Mouse (Mus musculus): ENCODE measurements around the gene Asb10.

DNA sequence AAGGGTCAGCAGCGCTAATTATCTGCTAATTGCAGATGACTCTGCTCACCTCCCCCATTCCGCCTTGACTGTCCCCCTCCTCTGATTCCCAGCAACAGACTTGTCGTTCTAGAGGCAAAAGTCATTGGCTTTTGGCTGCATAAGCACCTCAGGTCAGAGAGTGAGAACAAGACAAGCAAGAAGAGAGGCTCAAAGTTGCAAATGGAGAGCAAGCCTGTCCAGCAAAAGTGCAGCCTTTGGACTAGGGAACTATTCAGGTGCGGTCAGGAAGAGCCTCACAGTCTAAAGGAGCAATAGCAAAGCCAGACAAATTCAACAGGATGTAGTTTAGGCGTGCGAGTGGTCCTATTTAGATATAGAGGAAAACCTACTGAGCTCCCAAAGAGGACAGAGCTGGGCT is 13.0 kb downstream of the Asb10 start:
- TF ChIP-seq CTCF (IDR thresholded peaks at IDR 0.05 in 2 of 3, conservative IDR thresholded peaks at IDR 0.05 in 1 of 3; ENCODE audit: control insufficient read depth in 1 of 3, insufficient read depth in 1 of 3, low read depth in 2 of 3, low read length in 3 of 3, poor library complexity in 1 of 3, severe bottlenecking in 1 of 3) (no peak), ZMIZ1 (IDR thresholded peaks at IDR 0.05; ENCODE audit: low read depth, low read length) (no peak), ZC3H11A (IDR thresholded peaks at IDR 0.05; ENCODE audit: low read depth, low read length) (no peak), UBTF (IDR thresholded peaks at IDR 0.05; ENCODE audit: borderline replicate concordance, insufficient read depth, low read depth, low read length) (no peak), MAX (IDR thresholded peaks at IDR 0.05; ENCODE audit: low read length) (no peak), EP300 (IDR thresholded peaks at IDR 0.05; ENCODE audit: low read depth in 1 of 2, low read length in 2 of 2) (no peak), POLR2A (IDR thresholded peaks at IDR 0.05; ENCODE audit: control insufficient read depth in 1 of 2, insufficient read depth in 1 of 2, low read depth in 1 of 2, low read length in 2 of 2, poor library complexity in 1 of 2) (no peak), POLR2AphosphoS2 (IDR thresholded peaks at IDR 0.05; ENCODE audit: low read length) (no peak), MYB (IDR thresholded peaks at IDR 0.05; ENCODE audit: low read depth, low read length) (no peak)
